ENCODE assay signal across 8 mouse cellular contexts in genomic region chr11:73281528-73282027, GRCm38 (mm10). TPM values are rescaled to one million over a fixed set of nuclear protein-coding genes. Genes with fewer than 3 reads are reported as not detected.
DNase-seq lines count a peak whose midpoint lies in the region; ATAC-seq and TF ChIP-seq lines count a peak whose summit lies in the region.

No protein-coding gene starts in this region.

- TF ChIP-seq POLR2A in bone marrow macrophage, adult 2 months (IDR thresholded peaks at IDR 0.05; ENCODE audit: borderline replicate concordance, low read depth, low read length): no peak
- no peak for TF ChIP-seq POLR2A in embryonic fibroblast, embryonic 13.5 days (IDR thresholded peaks at IDR 0.05; ENCODE audit: low read depth, low read length)
- no peak for TF ChIP-seq POLR2A in liver, adult 2 months (IDR thresholded peaks at IDR 0.05; ENCODE audit: extremely low read depth, insufficient read depth, low read length)

- ATAC-seq in heart, embryonic 14.5 days (ENCODE audit: insufficient number of reproducible peaks, insufficient read depth, low FRiP score, low read depth): peak; percentile 28; the same call in 1 of the 2 replicates

- H3K27ac ChIP-seq in bone marrow macrophage, adult 2 months (ENCODE audit: insufficient read depth, low read depth, low read length): no peak overlapping the region
- no peak overlapping the region for H3K27ac ChIP-seq in embryonic fibroblast, embryonic 13.5 days (ENCODE audit: insufficient read depth, low read length)
- H3K27ac ChIP-seq in heart, embryonic 14.5 days (replicated peaks in 1 of 2; ENCODE audit: control insufficient read depth in 1 of 2, insufficient read depth in 1 of 2, low read depth in 2 of 2, low read length in 2 of 2): no peak overlapping the region
- no peak overlapping the region for H3K27ac ChIP-seq in liver, adult 2 months (replicated peaks; ENCODE audit: insufficient read depth, low read depth, low read length)

- peak overlapping the region; percentile 8; the same call in 1 of the 2 replicates for H3K4me3 ChIP-seq in bone marrow macrophage, adult 2 months (ENCODE audit: insufficient read depth, low read length)
- peak overlapping the region; percentile 9 for H3K4me3 ChIP-seq in embryonic fibroblast, embryonic 13.5 days (ENCODE audit: insufficient read depth, low read length)
- H3K4me3 ChIP-seq in heart, embryonic 14.5 days (ENCODE audit: control insufficient read depth in 1 of 2, insufficient read depth in 1 of 2, low read depth in 1 of 2, low read length in 2 of 2): peak overlapping the region; percentile 34 to 36
- H3K4me3 ChIP-seq in liver, adult 2 months (ENCODE audit: insufficient read depth, low read depth, low read length): 0 out of 2 replicates have a peak overlapping the region, but pooled peaks have one; percentile 1

- H3K9ac ChIP-seq in heart, embryonic 14.5 days (ENCODE audit: low read length): peak overlapping the region; percentile 1; the same call in 1 of the 2 replicates
- H3K9ac ChIP-seq in liver, adult 2 months (ENCODE audit: low read depth, low read length): no peak overlapping the region

- no peaks in the 10 kb centered on the region for H3K9me3 ChIP-seq in heart, embryonic 14.5 days (ENCODE audit: control insufficient read depth, low read length)

- no peaks in the 10 kb centered on the region for H3K27me3 ChIP-seq in heart, embryonic 14.5 days (ENCODE audit: control insufficient read depth, insufficient read depth, low read length)
- no peaks in the 10 kb centered on the region for H3K27me3 ChIP-seq in liver, adult 2 months (ENCODE audit: control insufficient read depth, insufficient read depth, low read length)

- H3K4me2 ChIP-seq in heart, embryonic 14.5 days (ENCODE audit: low read length): peak overlapping the region; percentile 56

- 6% methylated on average over 16 of the region's 16 CpGs for WGBS in heart, embryonic 14.5 days
- 1% methylated on average over 16 of the region's 16 CpGs for WGBS in liver, adult 2 months

- no peaks in the 10 kb centered on the region for H3K79me2 ChIP-seq in liver, adult 2 months (ENCODE audit: control insufficient read depth, insufficient read depth, low read length)

- no peaks in the 10 kb centered on the region for H3K4me1 ChIP-seq in bone marrow macrophage, adult 2 months (ENCODE audit: control insufficient read depth, insufficient read depth, low read length)
- no peaks in the 10 kb centered on the region; the same call in 1 of the 2 replicates for H3K4me1 ChIP-seq in embryonic fibroblast, embryonic 13.5 days (ENCODE audit: control insufficient read depth, insufficient read depth, low read length)
- H3K4me1 ChIP-seq in heart, embryonic 14.5 days (ENCODE audit: control insufficient read depth in 2 of 2, insufficient read depth in 2 of 2, low read length in 2 of 2): peaks cover 5 to 6% of the 10 kb centered on the region in 2 experiments; a peak in 2 of 4 replicates
- no peaks in the 10 kb centered on the region for H3K4me1 ChIP-seq in liver, adult 2 months (ENCODE audit: control insufficient read depth, insufficient read depth, low read length)

- H3K36me3 ChIP-seq in heart, embryonic 14.5 days (ENCODE audit: control insufficient read depth, insufficient read depth, low read length): no peaks in the 10 kb centered on the region
- H3K36me3 ChIP-seq in liver, adult 2 months (ENCODE audit: control insufficient read depth, insufficient read depth, low read length): no peaks in the 10 kb centered on the region

- 0 out of 2 replicates have a peak, but pooled peaks have one; percentile 40 for TF ChIP-seq CTCF in bone marrow macrophage, adult 2 months (IDR thresholded peaks at IDR 0.05; ENCODE audit: low read depth, low read length)
- TF ChIP-seq CTCF in embryonic fibroblast, embryonic 13.5 days (IDR thresholded peaks at IDR 0.05; ENCODE audit: borderline replicate concordance, insufficient read depth, low read length): peak; percentile 86
- TF ChIP-seq CTCF in liver, adult 2 months (IDR thresholded peaks at IDR 0.05; ENCODE audit: low read depth, low read length): peak; percentile 86

- peak; percentile 17 for DNase-seq in 416B (ENCODE audit: low read depth)
- DNase-seq in kidney, postnatal 10 days: peak; percentile 71
- peak; percentile 41 for DNase-seq in liver, adult 2 months (ENCODE audit: extremely low read depth, low read depth, low spot score)
- peak; percentile 55 for DNase-seq in neural tube, embryonic 10.5 days (ENCODE audit: extremely low spot score, low spot score)
- DNase-seq in testis, postnatal 14 days (ENCODE audit: low spot score): peak; percentile 16

RNA-seq across cellular contexts. Expression of gene Trpv3, which starts 14.4 kb away (rescaled TPM):
- not detected in 2 replicates for polyA plus RNA-seq in bone marrow macrophage, adult 2 months (2012; ENCODE audit: insufficient read depth, insufficient read length, missing spikeins)
- not detected in 2 replicates for polyA plus RNA-seq in embryonic fibroblast, embryonic 13.5 days (2011; ENCODE audit: insufficient read length, low read depth, missing spikeins)
- 0.04 and 0.15 TPM in 2 replicates for polyA plus RNA-seq in heart, embryonic 14.5 days (2014; fragmentation: Nextera tagmentation; extraction: Ambion mirVana)
- total RNA-seq in liver, adult 2 months (2014; rRNA removed): under 0.01 TPM in 2 replicates
- polyA plus RNA-seq in liver, adult 2 months (2012; rRNA removed): 0.01 TPM in 2 replicates

RNA-seq across cellular contexts. Expression of gene Trpv1, which starts 47.5 kb away (rescaled TPM):
- not detected in 2 replicates for polyA plus RNA-seq in bone marrow macrophage, adult 2 months (2012; ENCODE audit: insufficient read depth, insufficient read length, missing spikeins)
- not detected in 2 replicates for polyA plus RNA-seq in embryonic fibroblast, embryonic 13.5 days (2011; ENCODE audit: insufficient read length, low read depth, missing spikeins)
- polyA plus RNA-seq in heart, embryonic 14.5 days (2014; fragmentation: Nextera tagmentation; extraction: Ambion mirVana): not detected in 2 replicates
- total RNA-seq in liver, adult 2 months (2014; rRNA removed): 0.18 and 0.20 TPM in 2 replicates
- 0.06 and 0.28 TPM in 2 replicates for polyA plus RNA-seq in liver, adult 2 months (2012; rRNA removed)

RNA-seq across cellular contexts. Expression of gene Aspa, which starts 47.8 kb away (rescaled TPM):
- polyA plus RNA-seq in bone marrow macrophage, adult 2 months (2012; ENCODE audit: insufficient read depth, insufficient read length, missing spikeins): 0.25 TPM in 1 of 2 replicates, not detected in the other
- polyA plus RNA-seq in embryonic fibroblast, embryonic 13.5 days (2011; ENCODE audit: insufficient read length, low read depth, missing spikeins): 0.30 and 0.53 TPM in 2 replicates
- 0.14 TPM in 1 of 2 replicates, not detected in the other for polyA plus RNA-seq in heart, embryonic 14.5 days (2014; fragmentation: Nextera tagmentation; extraction: Ambion mirVana)
- total RNA-seq in liver, adult 2 months (2014; rRNA removed): 32.8 and 40.2 TPM in 2 replicates
- polyA plus RNA-seq in liver, adult 2 months (2012; rRNA removed): 3.2 and 4.2 TPM in 2 replicates

RNA-seq across cellular contexts. Expression of gene Gm49340, which starts 48.0 kb away (rescaled TPM):
- not detected in 2 replicates for polyA plus RNA-seq in bone marrow macrophage, adult 2 months (2012; ENCODE audit: insufficient read depth, insufficient read length, missing spikeins)
- polyA plus RNA-seq in embryonic fibroblast, embryonic 13.5 days (2011; ENCODE audit: insufficient read length, low read depth, missing spikeins): not detected in 2 replicates
- polyA plus RNA-seq in heart, embryonic 14.5 days (2014; fragmentation: Nextera tagmentation; extraction: Ambion mirVana): not detected in 2 replicates
- total RNA-seq in liver, adult 2 months (2014; rRNA removed): 0.18 and 0.27 TPM in 2 replicates
- 0.23 TPM in 1 of 2 replicates, not detected in the other for polyA plus RNA-seq in liver, adult 2 months (2012; rRNA removed)

RNA-seq across cellular contexts. Expression of gene Spata22, which starts 48.0 kb away (rescaled TPM):
- not detected in 2 replicates for polyA plus RNA-seq in bone marrow macrophage, adult 2 months (2012; ENCODE audit: insufficient read depth, insufficient read length, missing spikeins)
- not detected in 2 replicates for polyA plus RNA-seq in embryonic fibroblast, embryonic 13.5 days (2011; ENCODE audit: insufficient read length, low read depth, missing spikeins)
- not detected in 2 replicates for polyA plus RNA-seq in heart, embryonic 14.5 days (2014; fragmentation: Nextera tagmentation; extraction: Ambion mirVana)
- total RNA-seq in liver, adult 2 months (2014; rRNA removed): 5.1 and 5.9 TPM in 2 replicates
- 0.73 and 0.94 TPM in 2 replicates for polyA plus RNA-seq in liver, adult 2 months (2012; rRNA removed)

Comparison
In these comparisons a context has a peak if more than half of its experiments do, and no peak if none do; other contexts are left out.
1. DNase-seq: peak in every context shown above with its lines; median percentile 71 in kidney, postnatal 10 days; 55 in neural tube, embryonic 10.5 days; 41 in liver, adult 2 months; 17 in 416B; 16 in testis, postnatal 14 days.